Mouse (Mus musculus) limb, embryonic 15.5 days (tissue): ENCODE results near the gene Reep1. TPM values are rescaled to one million over a fixed set of nuclear protein-coding genes. Genes with fewer than 3 reads are reported as not detected.

Experiments used
- ATAC-seq: fragments of 200-750 bp; cut with Nextera tagmentation; 2 replicates; pipeline ENCODE4 v1.8.0; 2017; ENCODE audit warnings: low read depth, moderate TSS enrichment; ENCODE audit not compliant: insufficient number of reproducible peaks, low FRiP score, low TSS enrichment
- H3K27ac ChIP-seq: fragments of 300-500 bp; sonication (generic); 2 replicates; pipeline ENCODE4 v1.5.1; 2015; ENCODE audit warnings: moderate library complexity, mild to moderate bottlenecking, inconsistent platforms
- H3K27me3 ChIP-seq: fragments of 300-500 bp; sonication (generic); 2 replicates; pipeline ENCODE4 v1.6.1; 2015; ENCODE audit warnings: inconsistent platforms
- H3K36me3 ChIP-seq: fragments of 300-500 bp; sonication (generic); 2 replicates; pipeline ENCODE4 v1.6.1; 2015; ENCODE audit warnings: inconsistent platforms
- H3K4me1 ChIP-seq: fragments of 300-500 bp; sonication (generic); 2 replicates; pipeline ENCODE4 v1.6.1; 2015; ENCODE audit warnings: inconsistent platforms
- H3K4me2 ChIP-seq: fragments of 300-500 bp; sonication (generic); 2 replicates; pipeline ENCODE4 v1.6.1; 2015; ENCODE audit warnings: mild to moderate bottlenecking, inconsistent platforms
- H3K4me3 ChIP-seq: fragments of 300-500 bp; sonication (generic); 2 replicates; pipeline ENCODE4 v1.5.1; 2015; ENCODE audit warnings: mild to moderate bottlenecking, inconsistent platforms
- H3K9ac ChIP-seq: fragments of 300-500 bp; sonication (generic); 2 replicates; pipeline ENCODE4 v1.6.1; 2015; ENCODE audit warnings: inconsistent platforms
- H3K9me3 ChIP-seq: fragments of 300-500 bp; sonication (generic); 2 replicates; pipeline ENCODE4 v1.6.1; 2016; ENCODE audit warnings: inconsistent platforms
- WGBS: fragments of 180-500 bp; shearing (Covaris S2); methylation state at CpG from one replicate; pipeline ENCODE4 v1.1.7; 2015; 5-methylcytosine and 5-hydroxymethylcytosine counted together
- polyA plus RNA-seq: library from polyadenylated mRNA; unstranded; fragments of >200 nt; fragmentation: Nextera tagmentation; extraction: Ambion mirVana; gene quantifications from 2 replicates; pipeline ENCODE4 v1.2.1, GENCODE M21; 2015

Reep1 gene
- polyA plus RNA-seq, 1 experiment from 2014 or later = 13.5 TPM

DNA sequence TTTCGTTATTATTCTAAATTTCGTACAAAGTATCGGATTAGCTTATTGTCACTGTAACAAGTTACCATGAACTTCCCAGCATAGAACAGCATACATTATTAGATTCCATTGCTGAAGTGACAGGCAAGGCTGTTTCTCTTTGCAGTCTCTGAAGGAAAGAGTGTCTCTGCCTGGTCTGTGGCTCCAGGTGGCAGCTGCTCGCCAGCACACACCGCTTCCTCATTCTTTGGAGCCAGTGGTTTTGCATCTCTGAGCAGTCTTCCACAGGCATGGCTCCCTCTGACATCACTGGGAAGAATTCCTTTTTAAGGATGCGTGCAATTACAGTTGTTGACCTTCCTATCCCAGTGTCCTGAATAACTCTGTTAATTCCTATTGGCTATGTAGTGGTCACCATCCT lies 52.7 kb downstream of the Reep1 start:
- H3K27me3 ChIP-seq = no peaks in the 10 kb centered on the region
- WGBS = 86% methylated on average over 6 of the region's 6 CpGs
- H3K4me3 ChIP-seq = no peak overlapping the region
- no peaks in the 10 kb centered on the region for H3K9me3 ChIP-seq
- ATAC-seq = no peak
- no peaks in the 10 kb centered on the region for H3K36me3 ChIP-seq
- H3K4me1 ChIP-seq = peaks cover 18% of the 10 kb centered on the region
- no peak overlapping the region for H3K9ac ChIP-seq
- H3K27ac ChIP-seq = no peak overlapping the region
- H3K4me2 ChIP-seq = no peak overlapping the region

DNA sequence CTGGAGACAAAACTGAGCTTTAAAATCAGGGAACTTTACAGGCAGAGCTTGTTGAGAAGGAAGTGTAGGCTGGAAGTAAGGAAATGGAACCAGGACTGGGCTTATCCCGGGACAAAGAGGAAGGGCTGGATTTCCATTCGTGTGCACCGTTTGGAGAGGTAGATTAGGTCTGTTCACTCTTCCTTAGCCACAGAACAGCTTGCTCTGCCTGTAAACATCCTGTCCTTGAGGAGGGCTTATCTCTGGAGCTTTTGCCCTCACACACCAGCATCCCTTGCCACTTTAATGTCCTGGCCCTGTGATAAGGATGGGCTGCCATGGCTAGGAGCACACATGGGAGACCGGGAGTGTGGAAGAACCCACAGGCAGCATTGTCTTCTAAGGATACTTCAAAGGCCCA lies 60.4 kb downstream of the Reep1 start:
- H3K9ac ChIP-seq = no peak overlapping the region
- WGBS = 67% methylated on average over 4 of the region's 4 CpGs
- ATAC-seq = no peak

DNA sequence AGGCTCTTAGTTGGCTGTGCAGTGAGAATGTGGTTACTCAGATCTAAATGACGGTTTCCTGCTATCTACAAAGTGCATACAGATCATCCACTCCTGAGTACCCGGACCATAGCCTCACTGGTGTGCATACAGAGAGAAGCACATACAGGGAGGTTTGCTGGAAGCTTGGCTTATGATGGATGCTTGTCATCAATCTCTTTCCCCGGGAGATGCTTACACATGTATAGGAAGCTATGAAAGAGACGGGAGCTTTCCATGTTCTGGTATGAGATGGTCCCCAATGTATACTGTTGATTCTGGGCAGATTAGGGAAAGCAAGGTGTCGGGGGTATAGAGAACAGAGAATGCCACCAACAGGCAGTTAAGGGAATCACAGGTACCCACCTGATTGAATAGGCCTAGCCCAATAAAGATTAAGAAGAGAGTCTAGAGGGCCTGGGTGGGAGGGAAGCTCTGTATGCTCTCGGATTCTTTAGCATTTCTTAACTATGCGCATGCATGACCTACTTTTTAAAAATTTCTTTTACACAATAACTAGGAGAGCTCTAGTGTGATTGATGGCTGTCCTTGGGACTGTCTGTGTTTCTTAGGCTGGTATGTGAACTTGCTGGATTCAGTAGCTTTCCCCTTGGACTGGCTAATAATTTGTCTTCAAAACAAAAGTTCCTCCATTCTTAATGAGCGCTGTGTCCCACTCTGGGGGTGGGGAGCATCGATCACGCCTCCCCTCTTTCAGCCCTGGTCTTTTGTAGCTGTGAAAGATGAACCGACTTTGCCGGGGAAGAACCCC lies 62.7 kb downstream of the Reep1 start:
- WGBS = 77% methylated on average over 12 of the region's 12 CpGs
- peaks cover 3% of the 10 kb centered on the region; the same call in 1 of the 2 replicates for H3K4me1 ChIP-seq
- H3K36me3 ChIP-seq = no peaks in the 10 kb centered on the region
- no peaks in the 10 kb centered on the region for H3K9me3 ChIP-seq
- no peaks in the 10 kb centered on the region for H3K27me3 ChIP-seq
- H3K4me2 ChIP-seq = no peak overlapping the region
- no peak overlapping the region for H3K9ac ChIP-seq
- no peak for ATAC-seq
- no peak overlapping the region for H3K4me3 ChIP-seq
- no peak overlapping the region for H3K27ac ChIP-seq

More for the DNA sequence above, 60.4 kb downstream of the Reep1 start:
- Histone ChIP-seq H3K27ac (no peak overlapping the region), H3K36me3 (no peaks in the 10 kb centered on the region), H3K4me2 (no peak overlapping the region), H3K9me3 (no peaks in the 10 kb centered on the region), H3K4me3 (no peak overlapping the region), H3K27me3 (no peaks in the 10 kb centered on the region), H3K4me1 (peaks cover 3% of the 10 kb centered on the region; the same call in 1 of the 2 replicates)

DNA sequence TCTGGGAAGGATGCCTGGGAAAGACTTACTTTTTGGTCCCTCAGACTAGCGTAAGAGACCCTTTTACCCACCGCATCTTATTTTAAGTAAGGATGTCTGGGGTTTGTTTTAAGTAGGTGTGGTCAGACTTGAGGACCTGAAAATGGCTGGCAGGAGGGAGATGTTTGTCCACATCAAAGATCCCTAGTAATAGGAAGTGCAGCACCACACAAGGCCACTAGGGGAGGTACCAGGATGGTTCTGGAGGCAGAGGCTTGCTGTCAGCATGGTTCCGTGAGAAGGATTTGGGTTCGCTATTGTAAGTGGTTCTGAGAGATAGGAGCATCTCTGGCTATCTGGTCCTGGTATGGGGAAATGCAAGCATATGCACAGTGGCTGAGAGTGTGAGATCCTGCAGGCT lies 63.5 kb downstream of the Reep1 start:
- WGBS = 96% methylated on average over 4 of the region's 4 CpGs
- H3K36me3 ChIP-seq = no peaks in the 10 kb centered on the region

DNA sequence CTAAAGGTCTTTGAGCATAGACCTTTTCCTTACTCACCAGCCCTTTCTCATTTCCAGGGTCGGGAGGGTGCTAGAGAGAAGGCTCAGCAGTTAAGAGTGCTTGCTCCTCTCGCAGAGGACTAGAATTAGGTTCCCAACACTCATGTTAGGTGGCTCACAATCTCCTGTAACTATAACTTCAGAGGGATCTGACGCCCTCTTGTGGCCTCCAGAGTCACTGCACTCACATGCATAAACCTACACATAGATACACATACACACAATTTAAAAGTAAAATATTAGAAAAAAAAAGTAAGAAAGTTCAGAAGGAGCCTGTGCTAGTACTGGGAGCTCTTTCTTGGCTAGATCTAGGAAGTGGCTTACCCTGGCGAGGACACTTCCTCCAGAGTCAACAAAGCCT lies 63.9 kb downstream of the Reep1 start:
- no peak overlapping the region for H3K4me2 ChIP-seq
- ATAC-seq = no peak
- H3K9ac ChIP-seq = no peak overlapping the region
- no peak overlapping the region for H3K4me3 ChIP-seq
- 91% methylated on average over 4 of the region's 4 CpGs for WGBS
- H3K9me3 ChIP-seq = no peaks in the 10 kb centered on the region
- H3K36me3 ChIP-seq = no peaks in the 10 kb centered on the region
- H3K27me3 ChIP-seq = no peaks in the 10 kb centered on the region
- peaks cover 3% of the 10 kb centered on the region; the same call in 1 of the 2 replicates for H3K4me1 ChIP-seq
- no peak overlapping the region for H3K27ac ChIP-seq

More for the DNA sequence above, 63.5 kb downstream of the Reep1 start:
- no peak for ATAC-seq
- no peak overlapping the region for H3K4me3 ChIP-seq
- no peaks in the 10 kb centered on the region for H3K9me3 ChIP-seq
- peaks cover 3% of the 10 kb centered on the region; the same call in 1 of the 2 replicates for H3K4me1 ChIP-seq
- H3K9ac ChIP-seq = no peak overlapping the region
- H3K4me2 ChIP-seq = no peak overlapping the region
- H3K27me3 ChIP-seq = no peaks in the 10 kb centered on the region
- H3K27ac ChIP-seq = no peak overlapping the region

DNA sequence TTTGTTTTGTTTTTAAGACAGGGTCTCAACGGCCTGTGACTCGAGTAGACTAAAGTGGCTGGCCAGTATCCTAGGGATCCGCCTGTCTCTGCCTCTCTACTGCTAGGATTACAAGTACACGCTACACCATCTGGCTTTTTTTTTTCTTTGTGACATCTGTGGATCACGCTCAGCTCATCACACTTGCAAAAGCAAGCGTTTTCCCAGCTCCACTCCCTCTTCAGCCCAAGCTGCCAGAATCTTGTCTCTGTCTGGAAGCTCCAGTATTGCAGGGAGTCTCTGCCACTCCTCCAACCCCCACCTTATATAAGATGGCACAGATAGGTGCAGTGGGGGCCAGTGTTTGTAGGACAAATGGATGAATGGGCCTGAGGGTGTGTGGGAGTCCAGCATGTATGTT lies 64.8 kb downstream of the Reep1 start:
- Histone ChIP-seq H3K27me3 (no peaks in the 10 kb centered on the region), H3K4me3 (no peak overlapping the region), H3K36me3 (no peaks in the 10 kb centered on the region), H3K9me3 (no peaks in the 10 kb centered on the region), H3K9ac (no peak overlapping the region), H3K4me2 (no peak overlapping the region), H3K4me1 (peaks cover 3% of the 10 kb centered on the region; the same call in 1 of the 2 replicates), H3K27ac (no peak overlapping the region)
- 72% methylated on average over 6 of the region's 6 CpGs for WGBS
- ATAC-seq = no peak

DNA sequence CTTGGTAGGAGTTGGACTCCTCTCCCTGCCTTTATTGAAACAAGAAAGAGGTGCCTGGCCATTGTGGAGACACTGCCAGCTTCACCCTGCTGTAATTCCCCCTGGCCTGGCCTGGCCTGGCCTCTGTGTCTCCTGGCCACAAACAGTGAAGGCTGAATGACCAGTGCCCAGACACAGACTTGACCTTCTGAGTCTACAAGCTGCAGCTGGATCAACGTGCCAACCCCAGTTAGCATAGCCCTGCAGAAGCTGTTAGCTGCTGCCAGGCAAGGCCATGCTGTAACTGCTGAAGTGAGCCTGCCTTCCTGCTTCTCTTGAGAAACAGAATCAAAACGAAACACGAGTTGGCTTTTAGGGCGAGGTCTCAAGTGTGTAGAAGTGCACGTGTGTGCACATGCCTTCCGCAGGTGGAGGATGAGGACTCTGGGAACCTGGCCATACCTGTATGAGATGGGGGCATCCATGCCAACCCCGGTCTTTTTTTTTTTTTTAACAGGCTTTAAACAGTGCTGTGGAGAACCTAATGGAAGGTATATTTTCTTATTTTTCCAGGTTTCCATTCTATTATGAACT lies 65.4 kb downstream of the Reep1 start:
- Histone ChIP-seq H3K4me1 (peaks cover 3% of the 10 kb centered on the region; the same call in 1 of the 2 replicates), H3K4me2 (no peak overlapping the region), H3K4me3 (no peak overlapping the region), H3K27ac (no peak overlapping the region), H3K27me3 (no peaks in the 10 kb centered on the region), H3K9ac (no peak overlapping the region), H3K9me3 (no peaks in the 10 kb centered on the region), H3K36me3 (no peaks in the 10 kb centered on the region)
- ATAC-seq = no peak
- WGBS = 70% methylated on average over 7 of the region's 7 CpGs

DNA sequence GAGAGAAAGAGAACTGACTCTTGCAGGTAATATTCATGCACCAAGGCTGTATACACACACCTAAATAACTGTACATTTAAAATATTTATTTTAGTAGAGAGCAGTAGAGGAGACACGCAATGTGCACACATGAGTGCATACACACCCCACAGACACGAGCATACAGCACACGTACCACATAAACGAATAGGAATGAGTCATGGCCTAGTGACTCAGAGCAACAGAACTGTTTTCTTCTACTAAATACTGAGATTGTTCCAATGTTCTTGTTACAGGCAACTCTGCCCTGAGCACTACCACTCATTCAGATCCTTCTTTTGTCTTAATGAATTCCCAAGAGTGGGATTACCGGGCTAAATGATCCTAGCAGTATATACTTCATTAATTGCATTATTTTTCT lies 70.7 kb downstream of the Reep1 start:
- H3K27me3 ChIP-seq = no peaks in the 10 kb centered on the region
- no peak overlapping the region for H3K4me2 ChIP-seq
- H3K4me1 ChIP-seq = no peaks in the 10 kb centered on the region
- no peak overlapping the region for H3K4me3 ChIP-seq
- 85% methylated on average over 5 of the region's 5 CpGs for WGBS
- no peak overlapping the region for H3K9ac ChIP-seq
- ATAC-seq = no peak
- no peak overlapping the region for H3K27ac ChIP-seq
- H3K36me3 ChIP-seq = no peaks in the 10 kb centered on the region
- no peaks in the 10 kb centered on the region for H3K9me3 ChIP-seq

DNA sequence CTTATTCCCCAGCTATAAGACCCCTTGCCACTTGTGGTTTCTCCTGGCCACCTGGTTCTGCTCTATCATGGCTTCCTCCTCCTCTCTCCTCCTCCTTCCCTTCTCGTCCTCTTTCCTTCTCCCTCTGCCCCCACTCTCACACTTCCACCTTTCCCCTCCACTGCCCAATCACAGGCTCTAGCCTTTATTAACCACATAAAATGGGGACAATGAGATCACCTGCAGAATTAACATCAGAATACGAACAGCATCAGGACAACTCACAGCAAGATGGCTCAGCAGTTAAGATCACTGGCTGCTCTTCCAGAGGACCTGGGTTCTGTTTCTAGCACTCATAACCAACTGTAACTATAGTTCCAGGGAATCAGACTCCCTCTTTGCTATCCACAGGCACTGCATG lies 72.5 kb downstream of the Reep1 start:
- no peak overlapping the region for H3K4me3 ChIP-seq
- H3K4me1 ChIP-seq = no peaks in the 10 kb centered on the region
- 61% methylated on average over 2 of the region's 2 CpGs for WGBS
- no peaks in the 10 kb centered on the region for H3K9me3 ChIP-seq
- no peaks in the 10 kb centered on the region for H3K27me3 ChIP-seq
- H3K36me3 ChIP-seq = no peaks in the 10 kb centered on the region
- no peak overlapping the region for H3K27ac ChIP-seq
- no peak overlapping the region for H3K4me2 ChIP-seq
- ATAC-seq = no peak
- no peak overlapping the region for H3K9ac ChIP-seq

DNA sequence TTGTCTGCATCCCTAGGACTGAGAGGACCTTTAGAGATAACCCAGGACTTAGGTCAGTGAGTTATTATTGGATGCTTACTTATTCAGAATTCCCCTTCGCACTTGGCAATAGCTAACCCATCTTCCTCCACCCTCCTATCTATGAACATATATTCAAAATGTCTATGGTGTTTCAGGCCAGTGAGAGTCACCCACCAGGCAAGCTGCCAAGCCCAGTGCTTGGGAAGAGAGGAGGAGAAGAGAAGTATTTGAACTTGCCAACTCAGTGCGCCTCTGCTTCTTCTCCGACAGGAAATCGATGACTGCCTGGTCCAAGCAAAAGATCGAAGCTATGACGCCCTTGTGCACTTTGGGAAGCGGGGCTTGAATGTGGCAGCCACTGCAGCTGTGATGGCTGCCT lies 73.1 kb downstream of the Reep1 start:
- no peaks in the 10 kb centered on the region for H3K9me3 ChIP-seq
- H3K4me1 ChIP-seq = no peaks in the 10 kb centered on the region
- H3K27me3 ChIP-seq = no peaks in the 10 kb centered on the region
- 89% methylated on average over 7 of the region's 7 CpGs for WGBS
- no peak for ATAC-seq
- H3K4me3 ChIP-seq = no peak overlapping the region
- no peak overlapping the region for H3K9ac ChIP-seq
- H3K36me3 ChIP-seq = no peaks in the 10 kb centered on the region
- no peak overlapping the region for H3K27ac ChIP-seq
- no peak overlapping the region for H3K4me2 ChIP-seq

DNA sequence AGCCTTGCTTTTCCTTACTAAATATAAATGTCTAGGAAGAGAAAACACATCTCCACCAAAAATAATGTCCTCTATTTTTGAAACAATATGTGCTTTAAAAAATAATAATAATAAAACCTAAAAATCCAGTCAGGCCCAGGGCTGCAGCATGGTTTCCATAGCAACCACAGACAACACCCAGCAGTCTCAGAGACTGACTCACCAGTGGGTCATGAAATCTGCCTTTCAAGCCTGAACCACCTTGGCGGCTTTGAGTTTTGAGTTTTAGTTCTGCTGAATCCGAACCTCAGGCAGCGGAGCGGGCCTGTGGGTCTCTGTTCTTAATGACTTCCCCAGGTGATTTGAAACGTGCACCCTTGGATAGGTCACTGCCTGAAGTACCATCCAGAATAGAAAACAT lies 75.8 kb downstream of the Reep1 start:
- H3K4me2 ChIP-seq = no peak overlapping the region
- H3K9ac ChIP-seq = no peak overlapping the region
- H3K4me3 ChIP-seq = no peak overlapping the region
- no peak for ATAC-seq
- H3K36me3 ChIP-seq = no peaks in the 10 kb centered on the region
- no peaks in the 10 kb centered on the region for H3K27me3 ChIP-seq
- no peaks in the 10 kb centered on the region for H3K4me1 ChIP-seq
- no peak overlapping the region for H3K27ac ChIP-seq
- 86% methylated on average over 5 of the region's 5 CpGs for WGBS
- H3K9me3 ChIP-seq = no peaks in the 10 kb centered on the region

DNA sequence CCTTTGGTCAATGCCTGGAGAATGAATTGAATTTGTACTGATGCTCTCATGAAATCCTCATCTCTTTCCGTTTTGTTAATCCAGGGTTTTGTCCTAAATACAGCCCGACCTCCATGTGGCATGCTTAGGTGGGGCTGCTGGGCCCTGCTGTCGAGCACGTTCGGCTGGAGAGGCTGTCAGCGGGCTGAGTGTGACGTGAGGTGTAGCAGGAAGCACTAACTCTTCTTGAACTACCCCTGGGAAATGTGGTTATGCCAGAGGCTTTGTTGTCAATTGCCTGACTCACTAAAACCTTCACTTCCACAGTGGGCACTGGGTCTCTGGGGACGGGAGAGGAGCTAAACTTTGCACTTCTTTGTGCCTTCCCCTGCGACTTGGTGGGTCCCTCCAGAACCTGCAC lies 81.0 kb downstream of the Reep1 start:
- Histone ChIP-seq H3K27me3 (no peaks in the 10 kb centered on the region), H3K36me3 (no peaks in the 10 kb centered on the region), H3K4me1 (no peaks in the 10 kb centered on the region), H3K4me2 (no peak overlapping the region), H3K4me3 (no peak overlapping the region), H3K9ac (no peak overlapping the region), H3K27ac (no peak overlapping the region), H3K9me3 (no peaks in the 10 kb centered on the region)
- WGBS = 51% methylated on average over 9 of the region's 9 CpGs
- ATAC-seq = no peak
